Mouse (Mus musculus) natural killer cell, adult 2 months (primary cell): ENCODE measurements at regions not wholly inside any gene's neighbourhood (a gene's known extent, or its start where the extent isn't known, plus 50 kb on each side); places are given as distances from the start of the nearest gene placed in this dataset.

Experiments used
- DNase-seq, 2 experiments: peaks; one replicate each; pipeline ENCODE4 v3.0.0; 2022; ENCODE audit warnings: low spot score in 2 of 2

GRCm38 (mm10) chr10:66932544-66932943, 163.4 kb upstream of the Jmjd1c start:
- DNase-seq, result peak in 1 of 2 experiments; percentile 44

GRCm38 (mm10) chr10:66933689-66934088, 162.2 kb upstream of the Jmjd1c start:
- DNase-seq, result no peak

GRCm38 (mm10) chr10:66935731-66936130, 160.2 kb upstream of the Jmjd1c start:
- no peak for DNase-seq

GRCm38 (mm10) chr10:66937116-66937515, 158.8 kb upstream of the Jmjd1c start:
- peak in 1 of 2 experiments; percentile 20 for DNase-seq

GRCm38 (mm10) chr10:66940368-66940767, 155.6 kb upstream of the Jmjd1c start:
- no peak for DNase-seq

- DNase-seq, result no peak
Measured at GRCm38 (mm10) chr10:66940922-66941321, 155.0 kb upstream of the Jmjd1c start.

- DNase-seq, result no peak
Measured at GRCm38 (mm10) chr10:66941974-66942373, 154.0 kb upstream of the Jmjd1c start.

- no peak for DNase-seq
Measured at GRCm38 (mm10) chr10:66943875-66944274, 152.1 kb upstream of the Jmjd1c start.

- DNase-seq, result no peak
Measured at GRCm38 (mm10) chr10:66946161-66946560, 149.8 kb upstream of the Jmjd1c start.

GRCm38 (mm10) chr10:66948329-66948728, 147.6 kb upstream of the Jmjd1c start:
- no peak for DNase-seq

GRCm38 (mm10) chr10:66950441-66950840, 145.5 kb upstream of the Jmjd1c start:
- DNase-seq, result no peak

GRCm38 (mm10) chr10:66951231-66951822, 144.6 kb upstream of the Jmjd1c start:
- DNase-seq, result no peak

GRCm38 (mm10) chr10:66951935-66952334, 144.0 kb upstream of the Jmjd1c start:
- DNase-seq, result no peak

GRCm38 (mm10) chr10:66953248-66953975, 142.5 kb upstream of the Jmjd1c start:
- peak; percentile 64 to 65 for DNase-seq

- no peak for DNase-seq
Measured at GRCm38 (mm10) chr10:66953976-66954505, 141.9 kb upstream of the Jmjd1c start.

- DNase-seq, result peak in 1 of 2 experiments; percentile 59
Measured at GRCm38 (mm10) chr10:66955430-66955829, 140.5 kb upstream of the Jmjd1c start.

GRCm38 (mm10) chr10:66956619-66957018, 139.3 kb upstream of the Jmjd1c start:
- DNase-seq, result no peak

GRCm38 (mm10) chr10:66957373-66957772, 138.6 kb upstream of the Jmjd1c start:
- DNase-seq, result no peak
